Mouse (Mus musculus) liver, adult 2 months (tissue): ENCODE results near the gene Apol10a. TPM values are rescaled to one million over a fixed set of nuclear protein-coding genes. Genes with fewer than 3 reads are reported as not detected.
A peak's percentile ranks its signal among the peaks of the same experiment; 100 is the strongest.
"Not testable (repeated sequence)": the region's sequence is repeated elsewhere in the genome, so short reads cannot be mapped to it uniquely, and the experiment has no call there.

Experiments used
- DNase-seq: peaks from one replicate; pipeline ENCODE4 v3.0.0-alpha.2; 2011; ENCODE audit warnings: low read depth, low spot score; ENCODE audit errors: extremely low read depth
- H3K27ac ChIP-seq: fragments of 200-500 bp; replicated peaks from 2 replicates; pipeline ENCODE4 v1.5.1; 2012; ENCODE audit warnings: low read depth, mild to moderate bottlenecking, control low read depth, inconsistent platforms, low read length; ENCODE audit not compliant: insufficient read depth
- H3K27me3 ChIP-seq: fragments of 200-500 bp; 2 replicates; pipeline ENCODE4 v1.6.1; 2012; ENCODE audit warnings: mild to moderate bottlenecking, moderate library complexity, low read length, inconsistent platforms; ENCODE audit not compliant: control insufficient read depth, insufficient read depth
- H3K36me3 ChIP-seq: fragments of 200-500 bp; 2 replicates; pipeline ENCODE4 v1.6.1; 2012; ENCODE audit warnings: low read length, inconsistent platforms; ENCODE audit not compliant: control insufficient read depth, insufficient read depth
- H3K4me1 ChIP-seq: fragments of 200-500 bp; 2 replicates; pipeline ENCODE4 v1.6.1; 2011; ENCODE audit warnings: low read length; ENCODE audit not compliant: control insufficient read depth, insufficient read depth
- H3K4me3 ChIP-seq: fragments of 200-500 bp; 2 replicates; pipeline ENCODE4 v1.5.1; 2011; ENCODE audit warnings: low read depth, mild to moderate bottlenecking, control low read depth, low read length, moderate library complexity; ENCODE audit not compliant: insufficient read depth
- H3K79me2 ChIP-seq: fragments of 200-500 bp; 2 replicates; pipeline ENCODE4 v1.6.1; 2012; ENCODE audit warnings: inconsistent platforms, mild to moderate bottlenecking, low read length, moderate library complexity; ENCODE audit not compliant: control insufficient read depth, insufficient read depth
- H3K9ac ChIP-seq: fragments of 200-500 bp; 2 replicates; pipeline ENCODE4 v1.6.1; 2012; ENCODE audit warnings: low read depth, mild to moderate bottlenecking, control low read depth, inconsistent platforms, low read length
- CTCF ChIP-seq: fragments of 200-500 bp; IDR thresholded peaks from 2 replicates; pipeline ENCODE4 v1.5.1; 2011; ENCODE audit warnings: low read depth, low read length, control low read depth
- POLR2A ChIP-seq: fragments of 200-500 bp; IDR thresholded peaks from 2 replicates; pipeline ENCODE4 v1.6.1; 2011; ENCODE audit warnings: low read length, control low read depth; ENCODE audit not compliant: insufficient read depth; ENCODE audit errors: extremely low read depth
- WGBS: fragments of 180-500 bp; shearing (Covaris S2); methylation state at CpG from one replicate; pipeline ENCODE4 v1.1.7; 2018; 5-methylcytosine and 5-hydroxymethylcytosine counted together
- polyA plus RNA-seq: library from polyadenylated mRNA; depleted of rRNA; stranded (reverse); fragments of >200 nt; gene quantifications from 2 replicates; pipeline ENCODE4 v1.2.3, GENCODE M21; 2012; rRNA removed
- total RNA-seq: library from RNA; depleted of rRNA; stranded (reverse); fragments of >200 nt; gene quantifications from 2 replicates; pipeline ENCODE4 v1.2.3, GENCODE M21; 2014; rRNA removed

Apol10a gene
- total and polyA plus RNA-seq, 2 experiments, result 0.02 TPM; not detected in 1

DNA sequence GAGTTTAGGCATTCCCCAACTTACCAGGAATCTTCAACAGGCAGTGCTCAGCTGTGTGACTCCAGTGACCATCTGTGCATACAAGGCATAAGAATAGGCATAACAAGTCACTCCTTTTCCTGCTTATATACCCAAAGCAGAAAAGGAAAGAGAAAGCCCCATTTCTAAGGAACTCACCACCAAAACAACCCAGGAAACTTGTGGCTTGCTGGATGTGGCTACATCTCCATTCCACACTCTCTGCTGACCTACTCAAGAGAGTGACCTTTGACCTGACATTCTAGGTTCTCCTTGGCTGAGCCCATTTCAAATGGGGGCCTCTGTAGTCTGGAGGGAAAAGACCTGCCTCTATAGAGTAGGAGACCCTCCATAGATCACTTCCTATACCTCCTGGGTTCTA lies 56.4 kb downstream of the Apol10a start, which contains the start of gene Apol7c:
Gene Apol7c, minus strand, starts transcription at position 101 of the 400 bp plus-strand sequence.
- H3K27ac ChIP-seq, result no peak within 1 kb of the TSS
- H3K79me2 ChIP-seq, result no peaks in the 10 kb centered on the region
- no peak within 1 kb of the TSS for H3K4me3 ChIP-seq
- no peak for DNase-seq
- TF ChIP-seq POLR2A (no peak), CTCF (no peak)
- no peak within 1 kb of the TSS for H3K9ac ChIP-seq
- no peaks in the 10 kb centered on the region for H3K36me3 ChIP-seq
- H3K27me3 ChIP-seq, result no peaks in the 10 kb centered on the region
- peaks cover 2% of the 10 kb centered on the region; the same call in 1 of the 2 replicates for H3K4me1 ChIP-seq

DNA sequence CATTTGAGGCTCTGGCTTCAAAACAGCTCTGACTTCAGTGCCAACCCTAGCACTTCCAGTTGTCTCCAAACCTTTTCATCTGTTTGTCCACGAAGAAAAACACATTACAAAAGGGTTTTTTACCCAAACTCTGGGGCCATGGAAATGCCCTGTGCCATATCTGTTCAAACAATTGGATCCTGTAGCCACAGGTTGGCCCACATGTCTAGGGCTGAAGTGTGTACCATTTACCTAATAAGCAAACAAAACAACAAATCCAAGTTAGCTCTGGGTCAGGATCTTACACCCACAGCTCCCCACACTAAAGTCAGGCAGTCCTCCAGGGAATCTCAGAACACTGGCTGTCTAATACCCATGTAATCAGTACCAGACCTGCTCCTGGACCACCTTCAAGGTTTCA lies 62.4 kb downstream of the Apol10a start:
- H3K4me3 ChIP-seq, H3K9ac ChIP-seq, H3K36me3 ChIP-seq, H3K79me2 ChIP-seq, H3K27me3 ChIP-seq: not testable (repeated sequence)
- Histone ChIP-seq H3K4me1 (peaks cover 11% of the 10 kb centered on the region), H3K27ac (peak overlapping the region; percentile 67)
- peak; percentile 91 for DNase-seq
- WGBS, result 9% methylated on average over 1 of the region's 1 CpGs

Other genes starting within 250 kb of the Apol10a start
- gene Rbfox2, start 170.0 kb upstream of the Apol10a start, total RNA-seq, result 17.4 and 21.6 TPM in 2 replicates
- gene Rbfox2, start 170.0 kb upstream of the Apol10a start, polyA plus RNA-seq, result 18.2 and 21.5 TPM in 2 replicates
- 104 and 121 TPM in 2 replicates for gene Apol7a, start 77.9 kb upstream of the Apol10a start, total RNA-seq
- gene Apol7a, start 77.9 kb upstream of the Apol10a start, polyA plus RNA-seq, result 89.7 and 93.2 TPM in 2 replicates
- 59.3 and 69.5 TPM in 2 replicates for gene Apol9a, start 65.9 kb upstream of the Apol10a start, total RNA-seq
- gene Apol9a, start 65.9 kb upstream of the Apol10a start, polyA plus RNA-seq, result 44.3 and 80.3 TPM in 2 replicates
- not detected in 2 replicates for gene Apol7b, start 29.6 kb upstream of the Apol10a start, total RNA-seq
- not detected in 2 replicates for gene Apol7b, start 29.6 kb upstream of the Apol10a start, polyA plus RNA-seq
- gene Apol11a, start 31.2 kb downstream of the Apol10a start, total RNA-seq, result not detected in 2 replicates
- gene Apol11a, start 31.2 kb downstream of the Apol10a start, polyA plus RNA-seq, result not detected in 2 replicates
- gene Apol7c, start 56.3 kb downstream of the Apol10a start, total RNA-seq, result 0.54 TPM in 1 of 2 replicates, not detected in the other
- 0.26 and 0.42 TPM in 2 replicates for gene Apol7c, start 56.3 kb downstream of the Apol10a start, polyA plus RNA-seq
- not detected in 2 replicates for gene 1700025B11Rik, start 84.8 kb downstream of the Apol10a start, total RNA-seq
- gene 1700025B11Rik, start 84.8 kb downstream of the Apol10a start, polyA plus RNA-seq, result not detected in 2 replicates
- 0.20 and 0.28 TPM in 2 replicates for gene Apol10b, start 119.1 kb downstream of the Apol10a start, total RNA-seq
- gene Apol10b, start 119.1 kb downstream of the Apol10a start, polyA plus RNA-seq, result 0.04 and 0.05 TPM in 2 replicates
- gene Gm36245, start 122.2 kb downstream of the Apol10a start, total RNA-seq, result not detected in 2 replicates
- not detected in 2 replicates for gene Gm36245, start 122.2 kb downstream of the Apol10a start, polyA plus RNA-seq
- 0.27 and 0.37 TPM in 2 replicates for gene Apol11b, start 166.2 kb downstream of the Apol10a start, total RNA-seq
- 0.04 TPM in 1 of 2 replicates, not detected in the other for gene Apol11b, start 166.2 kb downstream of the Apol10a start, polyA plus RNA-seq
- 0.07 and 0.09 TPM in 2 replicates for gene Apol7e, start 221.8 kb downstream of the Apol10a start, total RNA-seq
- 0.26 and 0.73 TPM in 2 replicates for gene Apol7e, start 221.8 kb downstream of the Apol10a start, polyA plus RNA-seq